Mouse (Mus musculus) stomach, embryonic 16.5 days (tissue): ENCODE results near the gene Serpina3a. TPM values are rescaled to one million over a fixed set of nuclear protein-coding genes. Genes with fewer than 3 reads are reported as not detected.
"Not testable (repeated sequence)": the region's sequence is repeated elsewhere in the genome, so short reads cannot be mapped to it uniquely, and the experiment has no call there.

Experiments
- ATAC-seq: fragments of 200-750 bp; cut with Nextera tagmentation; 2 replicates; pipeline ENCODE4 v1.8.0; 2017; ENCODE audit warnings: moderate number of reproducible peaks, moderate TSS enrichment; ENCODE audit not compliant: insufficient read depth, low FRiP score
- H3K27ac ChIP-seq: fragments of 300-500 bp; sonication (generic); 2 replicates; pipeline ENCODE4 v1.5.1; 2014; ENCODE audit warnings: low read length
- H3K27me3 ChIP-seq: fragments of 300-500 bp; sonication (generic); 2 replicates; pipeline ENCODE4 v1.6.1; 2014; ENCODE audit warnings: low read length, control low read depth, mixed read lengths; ENCODE audit not compliant: control insufficient read depth, insufficient read depth
- H3K36me3 ChIP-seq: fragments of 300-500 bp; sonication (generic); 2 replicates; pipeline ENCODE4 v1.6.1; 2014; ENCODE audit warnings: low read length; ENCODE audit not compliant: control insufficient read depth, insufficient read depth
- H3K4me1 ChIP-seq: fragments of 300-500 bp; sonication (generic); 2 replicates; pipeline ENCODE4 v1.6.1; 2014; ENCODE audit warnings: low read length, control low read depth, mixed read lengths; ENCODE audit not compliant: control insufficient read depth, insufficient read depth
- H3K4me2 ChIP-seq: fragments of 300-500 bp; sonication (generic); 2 replicates; pipeline ENCODE4 v1.6.1; 2014; ENCODE audit warnings: low read depth, low read length, mixed read lengths
- H3K4me3 ChIP-seq: fragments of 300-500 bp; sonication (generic); replicated peaks from 2 replicates; pipeline ENCODE4 v1.5.1; 2014; ENCODE audit warnings: mild to moderate bottlenecking, low read length
- H3K9ac ChIP-seq: fragments of 300-500 bp; sonication (generic); 2 replicates; pipeline ENCODE4 v1.6.1; 2014; ENCODE audit warnings: low read length
- H3K9me3 ChIP-seq: fragments of 300-500 bp; sonication (generic); replicated peaks from 2 replicates; pipeline ENCODE4 v1.6.1; 2016; ENCODE audit warnings: low read length, control low read depth; ENCODE audit not compliant: control insufficient read depth
- WGBS: fragments of 180-500 bp; shearing (Covaris S2); extraction: QIAGEN DNeasy Blood & Tissue Kit; methylation state at CpG from one replicate; pipeline ENCODE4 v1.1.7; 2014; 5-methylcytosine and 5-hydroxymethylcytosine counted together
- polyA plus RNA-seq: library from polyadenylated mRNA; unstranded; fragments of >200 nt; fragmentation: Nextera tagmentation; extraction: Ambion mirVana; gene quantifications from 2 replicates; pipeline ENCODE4 v1.2.1, GENCODE M21; 2015

The Serpina3a gene
- polyA plus RNA-seq = not detected in 2 replicates

DNA sequence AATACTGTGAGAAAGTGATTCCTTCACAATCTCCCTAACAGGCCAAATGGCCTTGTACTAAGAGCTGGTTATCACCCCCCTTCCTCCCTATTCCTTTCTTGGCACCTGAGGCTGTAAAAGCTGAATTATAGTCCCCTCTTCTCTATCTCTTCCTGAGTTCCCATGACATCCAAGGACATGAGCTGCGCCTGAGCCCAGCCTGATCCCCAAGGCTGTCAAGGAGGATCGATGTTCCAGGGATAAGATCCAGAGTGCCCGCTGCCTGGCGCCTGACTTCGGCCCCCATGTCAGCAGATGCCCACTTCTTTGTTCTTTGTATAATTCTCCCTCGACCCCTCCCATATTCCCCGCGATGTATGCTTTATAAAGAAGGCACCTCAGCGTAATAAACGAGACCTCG, at the start of gene Serpina3a:
TSS of gene Serpina3a (plus strand) at position 392 of the 400 bp plus-strand sequence.
- H3K27me3 ChIP-seq, H3K4me3 ChIP-seq, H3K9ac ChIP-seq, H3K4me1 ChIP-seq, H3K9me3 ChIP-seq, ATAC-seq, H3K36me3 ChIP-seq, H3K27ac ChIP-seq, H3K4me2 ChIP-seq: not testable (repeated sequence)
- 88% methylated on average over 11 of the region's 11 CpGs for WGBS

DNA sequence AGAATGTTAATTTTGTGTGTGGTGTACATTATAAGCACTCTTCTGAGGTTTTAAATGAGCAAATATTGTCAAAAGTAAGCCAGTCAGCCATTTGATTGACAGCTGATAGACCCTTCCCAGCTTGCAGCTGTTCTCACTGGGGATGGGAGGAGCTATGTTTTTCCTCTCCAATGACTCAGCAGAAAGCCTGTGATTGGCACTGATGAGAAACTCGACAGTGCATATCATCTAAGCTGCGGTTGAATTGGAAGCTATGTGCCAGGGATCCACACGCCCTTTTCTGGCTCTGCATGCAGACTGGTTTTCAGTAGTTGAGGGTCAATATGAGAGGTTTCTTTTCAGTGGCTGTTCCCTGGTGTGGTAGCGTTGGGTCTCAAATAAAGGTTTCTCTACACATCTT, 48.0 kb upstream of the Serpina3a start:
- no peak overlapping the region for H3K4me2 ChIP-seq
- H3K4me1 ChIP-seq = no peaks in the 10 kb centered on the region
- no peak overlapping the region for H3K9ac ChIP-seq
- no peak overlapping the region for H3K27ac ChIP-seq
- no peak for ATAC-seq
- no peaks in the 10 kb centered on the region for H3K9me3 ChIP-seq
- H3K4me3 ChIP-seq = no peak overlapping the region
- H3K36me3 ChIP-seq = no peaks in the 10 kb centered on the region
- no peaks in the 10 kb centered on the region for H3K27me3 ChIP-seq
- 64% methylated on average over 4 of the region's 4 CpGs for WGBS

DNA sequence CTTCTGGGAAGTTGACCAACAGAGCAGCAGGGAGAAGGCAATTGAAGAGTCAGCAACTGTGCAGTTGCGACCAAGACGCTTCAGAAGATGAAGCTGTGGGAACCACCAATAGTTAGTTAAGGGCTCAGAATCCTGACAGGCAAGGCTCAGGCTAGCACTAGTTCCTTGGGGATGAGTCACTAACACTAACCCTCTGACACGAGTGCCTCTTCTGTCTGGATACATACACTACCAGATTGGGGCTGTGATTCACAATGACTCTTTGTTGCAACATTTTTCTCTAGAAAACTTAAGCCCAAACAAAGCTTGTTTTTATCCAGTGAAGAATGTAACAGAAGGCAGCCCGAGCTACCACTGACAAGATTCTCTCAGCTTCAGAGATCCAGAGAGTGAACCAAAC, 47.5 kb upstream of the Serpina3a start:
- Histone ChIP-seq H3K4me1 (no peaks in the 10 kb centered on the region), H3K9ac (no peak overlapping the region), H3K4me3 (no peak overlapping the region), H3K27ac (no peak overlapping the region), H3K36me3 (no peaks in the 10 kb centered on the region), H3K9me3 (no peaks in the 10 kb centered on the region), H3K4me2 (no peak overlapping the region), H3K27me3 (no peaks in the 10 kb centered on the region)
- 72% methylated on average over 4 of the region's 4 CpGs for WGBS
- no peak for ATAC-seq

DNA sequence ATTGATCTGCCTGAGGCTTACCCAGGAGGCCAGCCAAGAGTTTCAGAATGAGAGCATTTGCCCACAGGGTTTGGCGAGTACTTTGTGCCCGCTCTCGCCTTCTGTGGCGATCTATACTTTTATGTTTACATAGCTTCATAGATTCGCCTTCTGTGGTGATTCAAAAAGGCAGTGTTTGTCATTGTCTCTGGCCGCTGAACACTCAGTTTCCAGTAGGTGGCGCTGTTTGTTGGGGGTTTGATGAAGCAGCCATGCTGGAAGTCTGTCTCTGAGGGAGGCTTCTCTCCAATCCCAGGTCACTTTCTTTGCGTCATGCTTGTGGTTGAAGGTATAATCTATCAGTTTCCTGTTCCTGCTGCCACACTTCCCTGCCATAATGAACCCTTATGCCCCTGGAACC, 46.3 kb upstream of the Serpina3a start:
- no peaks in the 10 kb centered on the region for H3K27me3 ChIP-seq
- H3K9me3 ChIP-seq = no peaks in the 10 kb centered on the region
- H3K9ac ChIP-seq = no peak overlapping the region
- no peak overlapping the region for H3K4me3 ChIP-seq
- no peak overlapping the region for H3K4me2 ChIP-seq
- H3K36me3 ChIP-seq = no peaks in the 10 kb centered on the region
- no peak overlapping the region for H3K27ac ChIP-seq
- H3K4me1 ChIP-seq = no peaks in the 10 kb centered on the region
- 21% methylated on average over 8 of the region's 8 CpGs for WGBS
- no peak for ATAC-seq

DNA sequence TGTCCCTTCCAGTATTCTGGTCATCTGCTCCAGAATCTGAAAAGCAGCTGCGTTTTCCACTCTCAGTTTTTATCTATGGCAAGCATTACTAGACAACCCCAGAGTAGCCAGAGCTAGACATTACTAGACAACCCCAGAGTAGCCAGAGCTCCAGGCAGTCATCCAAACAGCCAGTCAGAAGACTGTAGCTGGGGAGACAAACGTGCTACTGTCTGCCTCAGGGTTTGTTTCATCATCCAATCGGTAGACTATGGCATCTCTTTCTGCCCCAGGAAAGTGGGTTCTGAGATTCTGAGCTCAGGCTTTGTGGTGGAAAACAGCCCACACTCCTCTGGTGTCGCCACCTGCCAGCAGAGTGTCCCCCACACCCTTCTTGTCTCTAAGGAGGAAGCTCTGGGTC, 45.0 kb upstream of the Serpina3a start:
- 0 out of 2 replicates have a peak, but pooled peaks have one; percentile 59 for ATAC-seq
- no peaks in the 10 kb centered on the region for H3K4me1 ChIP-seq
- H3K27ac ChIP-seq = no peak overlapping the region
- H3K36me3 ChIP-seq = no peaks in the 10 kb centered on the region
- H3K9me3 ChIP-seq = no peaks in the 10 kb centered on the region
- WGBS = 30% methylated on average over 4 of the region's 4 CpGs
- peak overlapping the region; percentile 31 for H3K4me3 ChIP-seq
- no peaks in the 10 kb centered on the region for H3K27me3 ChIP-seq
- H3K4me2 ChIP-seq = peak overlapping the region; percentile 35
- H3K9ac ChIP-seq = peak overlapping the region; percentile 55

DNA sequence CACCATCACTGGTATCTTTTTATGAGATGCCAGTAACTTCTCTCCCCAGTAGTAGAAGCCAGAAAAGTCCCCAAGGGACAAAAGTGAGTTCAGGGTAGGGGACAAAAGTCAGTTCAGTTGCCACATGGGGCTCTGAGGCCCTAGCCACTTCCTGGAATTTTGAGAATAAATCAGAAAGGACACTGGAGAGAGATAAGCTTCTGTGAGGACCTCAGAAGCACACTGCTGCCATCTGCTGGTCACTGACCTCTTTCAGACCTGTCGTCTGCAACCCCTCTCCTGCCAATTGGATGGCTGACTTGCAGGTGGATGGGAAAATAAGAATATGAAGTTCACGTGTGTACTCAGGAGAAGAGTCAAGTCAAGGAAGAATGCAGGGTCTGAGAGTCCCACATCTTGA, 42.9 kb upstream of the Serpina3a start:
- no peak overlapping the region for H3K4me2 ChIP-seq
- H3K9ac ChIP-seq = no peak overlapping the region
- 2% methylated on average over 2 of the region's 2 CpGs for WGBS
- no peak for ATAC-seq
- no peak overlapping the region for H3K27ac ChIP-seq
- H3K4me1 ChIP-seq = no peaks in the 10 kb centered on the region
- no peak overlapping the region for H3K4me3 ChIP-seq
- H3K27me3 ChIP-seq = no peaks in the 10 kb centered on the region
- H3K9me3 ChIP-seq = no peaks in the 10 kb centered on the region
- H3K36me3 ChIP-seq = no peaks in the 10 kb centered on the region

DNA sequence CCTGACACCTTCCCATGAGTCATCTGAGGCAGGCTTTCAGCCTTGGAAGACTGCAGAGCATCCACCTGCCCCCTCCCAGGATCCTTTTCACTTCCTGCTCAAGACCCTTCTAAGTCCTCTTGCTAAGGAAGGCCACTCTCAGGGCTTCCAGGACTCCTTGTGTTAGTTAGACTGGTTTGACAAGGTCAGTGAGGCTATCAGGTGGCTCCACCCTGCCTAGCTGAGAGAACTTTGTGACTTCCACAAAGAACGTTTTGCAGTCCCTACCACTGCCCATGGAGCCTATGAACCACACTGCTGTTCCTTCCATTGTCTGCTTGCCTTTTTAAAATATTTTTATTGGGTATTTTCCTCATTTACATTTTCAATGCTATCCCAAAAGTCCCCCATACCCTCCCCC, 40.8 kb upstream of the Serpina3a start:
- peak; percentile 43; the same call in 1 of the 2 replicates for ATAC-seq
- Histone ChIP-seq H3K9me3 (no peaks in the 10 kb centered on the region), H3K27me3 (no peaks in the 10 kb centered on the region), H3K4me1 (no peaks in the 10 kb centered on the region), H3K36me3 (no peaks in the 10 kb centered on the region), H3K4me2 (no peak overlapping the region), H3K9ac (no peak overlapping the region), H3K27ac (no peak overlapping the region), H3K4me3 (no peak overlapping the region)
- WGBS = 17% methylated on average over 1 of the region's 1 CpGs

DNA sequence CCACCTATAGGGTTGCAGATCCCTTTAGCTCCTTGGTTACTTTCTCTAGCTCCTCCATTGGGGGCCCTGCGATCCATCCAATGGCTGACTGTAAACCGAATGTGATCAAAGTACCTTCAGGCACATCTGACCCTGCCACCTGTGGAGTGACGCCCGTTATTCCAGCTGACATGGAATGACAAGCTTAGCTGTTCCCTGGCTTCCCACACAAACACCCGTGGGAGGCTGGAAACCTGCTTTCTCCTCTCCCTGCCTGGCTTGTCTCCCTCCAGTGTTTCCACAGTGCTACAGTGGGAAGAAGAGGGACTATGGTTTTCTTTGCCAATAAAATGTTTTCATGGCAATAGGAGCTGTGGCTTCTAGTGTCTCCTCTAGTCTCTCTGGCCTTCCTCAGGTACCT, 40.2 kb upstream of the Serpina3a start:
- 61% methylated on average over 5 of the region's 5 CpGs for WGBS
- H3K9me3 ChIP-seq = no peaks in the 10 kb centered on the region
- ATAC-seq = no peak
- no peak overlapping the region for H3K4me2 ChIP-seq
- H3K9ac ChIP-seq = no peak overlapping the region
- no peak overlapping the region for H3K4me3 ChIP-seq
- H3K36me3 ChIP-seq = no peaks in the 10 kb centered on the region
- H3K4me1 ChIP-seq = no peaks in the 10 kb centered on the region
- no peak overlapping the region for H3K27ac ChIP-seq
- H3K27me3 ChIP-seq = no peaks in the 10 kb centered on the region

DNA sequence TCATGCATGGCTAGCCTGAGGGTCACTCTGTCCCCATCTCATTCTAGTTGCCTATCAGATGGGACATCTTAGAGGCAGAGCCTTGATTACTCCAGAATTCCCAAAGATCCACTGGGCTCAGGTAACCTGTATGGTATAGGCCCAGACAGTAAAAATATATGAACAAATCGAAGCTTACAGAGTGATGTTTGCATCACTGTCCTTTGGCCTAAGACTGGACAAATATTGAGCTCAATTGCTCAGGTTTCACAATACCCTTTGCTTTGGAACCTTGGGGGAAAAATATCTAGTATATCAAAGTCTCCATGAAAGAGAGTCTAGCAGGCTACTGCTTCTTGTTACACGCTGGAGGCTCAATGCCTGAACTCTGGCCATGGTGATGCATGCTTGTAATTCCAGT, 22.4 kb upstream of the Serpina3a start:
- no peaks in the 10 kb centered on the region for H3K9me3 ChIP-seq
- ATAC-seq = no peak
- no peak overlapping the region for H3K4me2 ChIP-seq
- no peaks in the 10 kb centered on the region for H3K36me3 ChIP-seq
- 73% methylated on average over 2 of the region's 2 CpGs for WGBS
- H3K4me1 ChIP-seq = no peaks in the 10 kb centered on the region
- H3K4me3 ChIP-seq = no peak overlapping the region
- H3K9ac ChIP-seq = no peak overlapping the region
- no peaks in the 10 kb centered on the region for H3K27me3 ChIP-seq
- H3K27ac ChIP-seq = no peak overlapping the region

DNA sequence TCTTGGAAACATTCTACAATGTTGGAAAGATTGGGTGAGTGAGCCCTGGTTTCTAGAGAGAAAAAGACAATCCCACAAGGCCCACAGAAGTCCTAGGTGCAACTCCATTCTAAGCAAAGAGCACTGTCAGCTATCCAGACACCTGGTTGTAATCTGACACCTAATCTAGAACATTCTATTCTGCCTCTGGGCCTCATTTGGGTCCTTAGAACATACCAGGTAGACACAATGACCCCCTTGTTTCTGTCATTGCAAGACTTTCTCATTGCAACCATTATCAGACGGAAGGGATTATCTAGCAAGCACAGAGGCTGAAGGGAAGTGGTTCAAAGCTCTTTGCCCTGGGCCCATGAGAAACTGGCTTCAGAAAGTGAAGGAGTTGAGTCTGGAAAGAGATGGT, 21.2 kb upstream of the Serpina3a start:
- H3K4me2 ChIP-seq = no peak overlapping the region
- H3K27ac ChIP-seq = no peak overlapping the region
- no peak overlapping the region for H3K9ac ChIP-seq
- H3K4me1 ChIP-seq = no peaks in the 10 kb centered on the region
- no peaks in the 10 kb centered on the region for H3K9me3 ChIP-seq
- no peaks in the 10 kb centered on the region for H3K27me3 ChIP-seq
- no peak overlapping the region for H3K4me3 ChIP-seq
- WGBS = 76% methylated on average over 1 of the region's 1 CpGs
- no peak for ATAC-seq
- H3K36me3 ChIP-seq = no peaks in the 10 kb centered on the region
